Mouse (Mus musculus) intestine, embryonic 15.5 days (tissue): ENCODE results near the gene Pkd1l1. TPM values are rescaled to one million over a fixed set of nuclear protein-coding genes. Genes with fewer than 3 reads are reported as not detected.

ENCODE experiments used
- ATAC-seq: fragments of 200-750 bp; cut with Nextera tagmentation; 2 replicates; pipeline ENCODE4 v1.8.0; 2017; ENCODE audit warnings: moderate TSS enrichment, moderate library complexity
- H3K27ac ChIP-seq: fragments of 300-500 bp; sonication (generic); 2 replicates; pipeline ENCODE4 v1.5.1; 2015; ENCODE audit warnings: mild to moderate bottlenecking, inconsistent platforms
- H3K27me3 ChIP-seq: fragments of 300-500 bp; sonication (generic); replicated peaks from 2 replicates; pipeline ENCODE4 v1.6.1; 2015; ENCODE audit warnings: inconsistent platforms
- H3K36me3 ChIP-seq: fragments of 300-500 bp; sonication (generic); 2 replicates; pipeline ENCODE4 v1.6.1; 2015; ENCODE audit warnings: inconsistent platforms
- H3K4me1 ChIP-seq: fragments of 300-500 bp; sonication (generic); replicated peaks from 2 replicates; pipeline ENCODE4 v1.6.1; 2015; ENCODE audit warnings: inconsistent platforms
- H3K4me2 ChIP-seq: fragments of 300-500 bp; sonication (generic); replicated peaks from 2 replicates; pipeline ENCODE4 v1.6.1; 2015; ENCODE audit warnings: mild to moderate bottlenecking, inconsistent platforms
- H3K4me3 ChIP-seq: fragments of 300-500 bp; sonication (generic); replicated peaks from 2 replicates; pipeline ENCODE4 v1.5.1; 2015; ENCODE audit warnings: inconsistent platforms
- H3K9ac ChIP-seq: fragments of 300-500 bp; sonication (generic); 2 replicates; pipeline ENCODE4 v1.6.1; 2015; ENCODE audit warnings: inconsistent platforms
- H3K9me3 ChIP-seq: fragments of 300-500 bp; sonication (generic); 2 replicates; pipeline ENCODE4 v1.6.1; 2016; ENCODE audit warnings: inconsistent platforms
- WGBS: fragments of 180-500 bp; shearing (Covaris S2); methylation state at CpG from one replicate; pipeline ENCODE4 v1.1.7; 2015; 5-methylcytosine and 5-hydroxymethylcytosine counted together
- polyA plus RNA-seq: library from polyadenylated mRNA; unstranded; fragments of >200 nt; fragmentation: Nextera tagmentation; extraction: Ambion mirVana; gene quantifications from 2 replicates; pipeline ENCODE4 v1.2.1, GENCODE M21; 2015

Pkd1l1 gene
- polyA plus RNA-seq, 1 experiment from 2014 or later: 0.08 TPM

GRCm38 (mm10) chr11:8811506-8812100 is 161.5 kb downstream of the Pkd1l1 start:
- peaks cover 13% of the 10 kb centered on the region; the same call in 1 of the 2 replicates for H3K4me1 ChIP-seq
- no peak overlapping the region for H3K27ac ChIP-seq
- H3K9me3 ChIP-seq: no peaks in the 10 kb centered on the region
- 0 out of 2 replicates have a peak, but pooled peaks have one; percentile 15 for ATAC-seq
- H3K4me2 ChIP-seq: no peak overlapping the region
- WGBS: 20% methylated on average over 5 of the region's 5 CpGs
- H3K27me3 ChIP-seq: no peaks in the 10 kb centered on the region
- H3K4me3 ChIP-seq: no peak overlapping the region
- no peaks in the 10 kb centered on the region for H3K36me3 ChIP-seq
- H3K9ac ChIP-seq: no peak overlapping the region

- H3K27me3 ChIP-seq: no peaks in the 10 kb centered on the region
- H3K4me2 ChIP-seq: no peak overlapping the region
- no peak overlapping the region for H3K4me3 ChIP-seq
- 78% methylated on average over 1 of the region's 1 CpGs for WGBS
- H3K4me1 ChIP-seq: peaks cover 13% of the 10 kb centered on the region; the same call in 1 of the 2 replicates
- H3K27ac ChIP-seq: no peak overlapping the region
- no peaks in the 10 kb centered on the region for H3K36me3 ChIP-seq
- H3K9ac ChIP-seq: no peak overlapping the region
- ATAC-seq: no peak
- H3K9me3 ChIP-seq: no peaks in the 10 kb centered on the region
Observed at GRCm38 (mm10) chr11:8809644-8810043, 163.4 kb downstream of the Pkd1l1 start.

- WGBS: 85% methylated on average over 4 of the region's 4 CpGs
- Histone ChIP-seq H3K27me3 (no peaks in the 10 kb centered on the region), H3K9me3 (no peaks in the 10 kb centered on the region), H3K36me3 (no peaks in the 10 kb centered on the region), H3K4me1 (peaks cover 8% of the 10 kb centered on the region; the same call in 1 of the 2 replicates), H3K4me3 (no peak overlapping the region), H3K27ac (no peak overlapping the region), H3K4me2 (no peak overlapping the region), H3K9ac (no peak overlapping the region)
- no peak for ATAC-seq
Observed at GRCm38 (mm10) chr11:8807009-8807408, 166.1 kb downstream of the Pkd1l1 start.

GRCm38 (mm10) chr11:8804178-8804577 is 168.9 kb downstream of the Pkd1l1 start:
- no peaks in the 10 kb centered on the region for H3K9me3 ChIP-seq
- H3K36me3 ChIP-seq: no peaks in the 10 kb centered on the region
- no peaks in the 10 kb centered on the region for H3K4me1 ChIP-seq
- no peak overlapping the region for H3K27ac ChIP-seq
- no peak overlapping the region for H3K9ac ChIP-seq
- ATAC-seq: no peak
- H3K27me3 ChIP-seq: no peaks in the 10 kb centered on the region
- no peak overlapping the region for H3K4me2 ChIP-seq
- no peak overlapping the region for H3K4me3 ChIP-seq
- 63% methylated on average over 3 of the region's 3 CpGs for WGBS

- Histone ChIP-seq H3K4me1 (peaks cover 2% of the 10 kb centered on the region; the same call in 1 of the 2 replicates), H3K36me3 (no peaks in the 10 kb centered on the region), H3K9ac (no peak overlapping the region), H3K27ac (no peak overlapping the region), H3K9me3 (no peaks in the 10 kb centered on the region), H3K27me3 (no peaks in the 10 kb centered on the region), H3K4me2 (no peak overlapping the region), H3K4me3 (no peak overlapping the region)
- ATAC-seq: no peak
- WGBS: 23% methylated on average over 5 of the region's 5 CpGs
Observed at GRCm38 (mm10) chr11:8797486-8797885, 175.6 kb downstream of the Pkd1l1 start.

- Histone ChIP-seq H3K4me3 (no peak overlapping the region), H3K27me3 (no peaks in the 10 kb centered on the region), H3K4me1 (peaks cover 2% of the 10 kb centered on the region; the same call in 1 of the 2 replicates), H3K9me3 (no peaks in the 10 kb centered on the region), H3K9ac (no peak overlapping the region), H3K36me3 (no peaks in the 10 kb centered on the region), H3K27ac (no peak overlapping the region), H3K4me2 (no peak overlapping the region)
- no peak for ATAC-seq
- 76% methylated on average over 3 of the region's 3 CpGs for WGBS
Observed at GRCm38 (mm10) chr11:8795031-8795430, 178.0 kb downstream of the Pkd1l1 start.

GRCm38 (mm10) chr11:8792146-8792545 is 180.9 kb downstream of the Pkd1l1 start:
- no peak overlapping the region for H3K4me3 ChIP-seq
- no peak overlapping the region for H3K27ac ChIP-seq
- 57% methylated on average over 2 of the region's 2 CpGs for WGBS
- no peaks in the 10 kb centered on the region for H3K27me3 ChIP-seq
- no peaks in the 10 kb centered on the region for H3K36me3 ChIP-seq
- H3K4me2 ChIP-seq: no peak overlapping the region
- H3K4me1 ChIP-seq: no peaks in the 10 kb centered on the region; the same call in 1 of the 2 replicates
- no peaks in the 10 kb centered on the region for H3K9me3 ChIP-seq
- H3K9ac ChIP-seq: no peak overlapping the region
- no peak for ATAC-seq

- H3K36me3 ChIP-seq: no peaks in the 10 kb centered on the region
- peak overlapping the region; percentile 72 for H3K27ac ChIP-seq
- H3K4me2 ChIP-seq: no peak overlapping the region
- no peak overlapping the region for H3K9ac ChIP-seq
- ATAC-seq: no peak
- no peaks in the 10 kb centered on the region for H3K9me3 ChIP-seq
- H3K27me3 ChIP-seq: no peaks in the 10 kb centered on the region
- 74% methylated on average over 5 of the region's 5 CpGs for WGBS
- no peak overlapping the region for H3K4me3 ChIP-seq
- no peaks in the 10 kb centered on the region; the same call in 1 of the 2 replicates for H3K4me1 ChIP-seq
Observed at GRCm38 (mm10) chr11:8789186-8789585, 183.9 kb downstream of the Pkd1l1 start.

- Histone ChIP-seq H3K36me3 (no peaks in the 10 kb centered on the region), H3K4me2 (no peak overlapping the region), H3K9ac (no peak overlapping the region), H3K9me3 (no peaks in the 10 kb centered on the region), H3K27ac (no peak overlapping the region), H3K27me3 (no peaks in the 10 kb centered on the region), H3K4me1 (no peaks in the 10 kb centered on the region; the same call in 1 of the 2 replicates), H3K4me3 (no peak overlapping the region)
- peak; percentile 45; the same call in 1 of the 2 replicates for ATAC-seq
- WGBS: 74% methylated on average over 3 of the region's 3 CpGs
Observed at GRCm38 (mm10) chr11:8787604-8788003, 185.5 kb downstream of the Pkd1l1 start.

GRCm38 (mm10) chr11:8784413-8784812 is 188.7 kb downstream of the Pkd1l1 start:
- no peak overlapping the region for H3K4me2 ChIP-seq
- peaks cover 14% of the 10 kb centered on the region for H3K4me1 ChIP-seq
- no peaks in the 10 kb centered on the region for H3K27me3 ChIP-seq
- H3K9me3 ChIP-seq: no peaks in the 10 kb centered on the region
- no peak overlapping the region for H3K27ac ChIP-seq
- no peak overlapping the region for H3K4me3 ChIP-seq
- WGBS: 78% methylated on average over 4 of the region's 4 CpGs
- ATAC-seq: no peak
- H3K9ac ChIP-seq: no peak overlapping the region
- H3K36me3 ChIP-seq: no peaks in the 10 kb centered on the region

- peaks cover 14% of the 10 kb centered on the region for H3K4me1 ChIP-seq
- no peak overlapping the region for H3K9ac ChIP-seq
- no peak overlapping the region for H3K4me2 ChIP-seq
- H3K4me3 ChIP-seq: no peak overlapping the region
- no peaks in the 10 kb centered on the region for H3K9me3 ChIP-seq
- ATAC-seq: no peak
- H3K27me3 ChIP-seq: no peaks in the 10 kb centered on the region
- no peaks in the 10 kb centered on the region for H3K36me3 ChIP-seq
- WGBS: 55% methylated on average over 3 of the region's 3 CpGs
- peak overlapping the region; percentile 66 for H3K27ac ChIP-seq
Observed at GRCm38 (mm10) chr11:8782141-8782465, 191.0 kb downstream of the Pkd1l1 start.

- 42% methylated on average over 10 of the region's 10 CpGs for whole genome bisulfite sequencing
- H3K27ac ChIP-seq: peak overlapping the region; percentile 66
Observed at GRCm38 (mm10) chr11:8781308-8782140, 191.5 kb downstream of the Pkd1l1 start.

More at GRCm38 (mm10) chr11:8781308-8782140, 191.5 kb downstream of the Pkd1l1 start:
- peak; percentile 70 for ATAC-seq
- no peaks in the 10 kb centered on the region for H3K36me3 ChIP-seq
- no peaks in the 10 kb centered on the region for H3K27me3 ChIP-seq
- peaks cover 14% of the 10 kb centered on the region for H3K4me1 ChIP-seq
- no peak overlapping the region for H3K9ac ChIP-seq
- no peak overlapping the region for H3K4me2 ChIP-seq
- H3K4me3 ChIP-seq: no peak overlapping the region
- H3K9me3 ChIP-seq: no peaks in the 10 kb centered on the region
